Mouse (Mus musculus) adrenal gland, postnatal 36 days (tissue): ENCODE results near the gene Mrpl18. TPM values are rescaled to one million over a fixed set of nuclear protein-coding genes. Genes with fewer than 3 reads are reported as not detected.
"Not testable (repeated sequence)": the region's sequence is repeated elsewhere in the genome, so short reads cannot be mapped to it uniquely, and the experiment has no call there.

Experiments
- DNase-seq, 2 experiments: peaks; one replicate each; pipeline ENCODE4 v3.0.0; 2021; ENCODE audit warnings: mixed read lengths in 1 of 2
- long read RNA-seq, 2 experiments: library from polyadenylated mRNA; stranded (forward); transcript quantifications; one replicate each; pipeline ENCODE4 v2.0.0; 2021; ENCODE audit warnings: borderline sequencing depth in 2 of 2
- total RNA-seq, 2 experiments: library from RNA; stranded (reverse); gene quantifications; 2 replicates each; pipeline ENCODE4 v1.2.3; 2021

The Mrpl18 gene
- 10 to 100 TPM; 68.6 to 71.4 TPM for total RNA-seq
- long read RNA-seq, experiment 1, transcript Mrpl18-201 (4 exons, 1,219 nt), result major isoform, 121 of 135 reads
- long read RNA-seq, experiment 1, partial matches to known transcripts, result 3 of 135 reads
- long read RNA-seq, experiment 1, other reads (novel, unspliced or antisense), result 11 of 135 reads
- long read RNA-seq, experiment 2, transcript Mrpl18-201 (4 exons, 1,219 nt), result major isoform, 41 of 44 reads
- long read RNA-seq, experiment 2, partial matches to known transcripts, result 1 of 44 reads
- long read RNA-seq, experiment 2, other reads (novel, unspliced or antisense), result 2 of 44 reads

- peak; percentile 98 to 99 for DNase-seq
These were observed at the start of gene Mrpl18 for GRCm38 (mm10) chr17:12915881-12916583. Gene Mrpl18, minus strand, starts transcription at chr17:12916345.

DNA sequence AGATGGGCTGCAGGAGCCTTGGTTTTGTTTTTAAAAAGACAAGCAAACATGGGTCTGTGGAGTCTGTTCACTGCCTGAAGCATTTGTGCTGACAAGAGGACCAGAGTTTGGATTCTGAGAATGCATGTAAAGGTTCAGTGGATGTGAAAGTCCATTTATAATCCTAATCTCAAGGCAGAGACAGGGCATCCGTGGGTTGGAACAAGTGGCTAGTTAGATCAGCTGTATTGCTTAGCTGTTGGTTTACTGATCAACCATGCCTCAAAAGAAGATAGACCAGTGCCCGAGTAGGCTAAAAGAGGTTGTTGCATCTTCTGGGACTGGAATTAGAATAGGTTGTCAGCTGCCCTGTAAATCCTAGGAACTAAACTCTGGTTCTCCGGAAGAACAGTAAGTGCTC is 47.3 kb upstream of the Mrpl18 start:
- DNase-seq, result no peak

- peak; percentile 95 to 97 for DNase-seq
These were observed 44.3 kb upstream of the Mrpl18 start, which contains the start of gene Acat2 for GRCm38 (mm10) chr17:12960331-12960873. Gene Acat2, minus strand, starts transcription at chr17:12960747.

DNA sequence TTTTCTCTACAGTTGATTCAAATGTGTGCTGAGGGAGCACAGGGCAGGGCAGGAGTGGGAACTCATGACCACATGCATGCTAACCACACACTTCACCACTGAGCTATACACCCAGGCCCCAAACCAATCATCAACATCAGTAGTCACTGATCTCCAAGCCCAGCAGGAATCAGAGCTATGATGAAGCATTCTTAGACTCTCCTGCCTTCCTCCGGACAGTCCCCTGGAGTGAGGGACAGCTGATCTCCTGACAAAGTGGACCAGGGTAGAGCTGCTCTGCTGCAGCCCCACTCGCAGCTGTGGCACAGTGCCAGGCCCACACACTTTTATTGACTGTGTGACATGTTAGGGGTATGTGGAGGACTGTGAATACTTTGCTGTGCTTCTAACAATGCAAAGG is 43.2 kb upstream of the Mrpl18 start:
- not testable (repeated sequence) for DNase-seq

DNA sequence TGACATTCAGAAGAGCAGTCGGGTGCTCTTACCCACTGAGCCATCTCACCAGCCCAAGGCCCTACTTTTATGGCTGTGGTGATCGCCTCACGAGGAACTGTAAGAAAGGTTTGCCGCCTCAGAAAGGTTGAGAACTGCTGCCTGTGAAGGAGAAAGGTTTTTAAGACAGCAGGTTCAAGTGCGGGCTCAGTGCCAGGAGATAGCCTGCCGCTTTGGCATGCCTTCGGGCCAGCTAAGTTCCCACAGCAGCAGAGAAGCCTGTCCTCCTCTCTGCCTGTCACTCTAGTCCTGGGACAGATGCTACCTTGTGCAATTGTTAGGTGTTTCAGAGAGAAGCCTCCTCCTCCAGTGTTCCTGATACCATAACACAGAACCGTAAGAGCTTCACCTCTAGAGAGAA is 40.5 kb upstream of the Mrpl18 start:
- DNase-seq, result peak in 1 of 2 experiments; percentile 11

GRCm38 (mm10) chr17:12949669-12950068 is 33.5 kb upstream of the Mrpl18 start:
- no peak for DNase-seq

DNA sequence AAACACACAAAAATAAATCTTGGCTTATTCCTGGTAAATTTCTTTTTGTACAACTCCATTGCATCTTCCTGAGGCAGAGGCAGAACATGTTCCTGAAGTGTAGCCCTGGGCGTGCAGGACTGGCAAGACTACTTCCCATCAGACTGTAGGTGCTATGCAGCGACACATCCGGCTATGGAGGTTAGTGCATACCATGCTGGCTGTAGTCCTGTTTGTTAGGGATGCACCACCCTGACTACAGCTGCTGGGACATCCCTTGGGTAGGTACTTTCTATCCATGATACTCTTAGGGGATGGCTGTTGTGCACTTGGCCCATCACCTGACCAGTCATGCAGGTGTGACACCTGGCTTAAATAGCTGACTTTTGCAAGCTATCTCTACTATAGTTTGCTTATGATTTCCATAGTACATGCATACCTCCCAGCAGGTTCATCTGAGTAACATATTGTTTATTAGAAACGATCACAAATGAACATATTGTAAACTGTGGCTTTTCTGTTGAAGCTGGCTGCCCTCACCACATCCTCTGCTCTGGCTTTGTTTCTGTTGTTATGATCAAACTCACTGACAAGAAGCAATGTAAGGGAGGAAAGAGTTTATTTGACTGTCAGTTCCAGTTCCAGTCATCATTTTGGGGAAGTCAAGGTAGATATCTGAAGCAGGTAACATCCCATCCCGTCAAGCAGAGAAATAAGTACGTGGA is 26.5 kb upstream of the Mrpl18 start:
- no peak for DNase-seq

DNA sequence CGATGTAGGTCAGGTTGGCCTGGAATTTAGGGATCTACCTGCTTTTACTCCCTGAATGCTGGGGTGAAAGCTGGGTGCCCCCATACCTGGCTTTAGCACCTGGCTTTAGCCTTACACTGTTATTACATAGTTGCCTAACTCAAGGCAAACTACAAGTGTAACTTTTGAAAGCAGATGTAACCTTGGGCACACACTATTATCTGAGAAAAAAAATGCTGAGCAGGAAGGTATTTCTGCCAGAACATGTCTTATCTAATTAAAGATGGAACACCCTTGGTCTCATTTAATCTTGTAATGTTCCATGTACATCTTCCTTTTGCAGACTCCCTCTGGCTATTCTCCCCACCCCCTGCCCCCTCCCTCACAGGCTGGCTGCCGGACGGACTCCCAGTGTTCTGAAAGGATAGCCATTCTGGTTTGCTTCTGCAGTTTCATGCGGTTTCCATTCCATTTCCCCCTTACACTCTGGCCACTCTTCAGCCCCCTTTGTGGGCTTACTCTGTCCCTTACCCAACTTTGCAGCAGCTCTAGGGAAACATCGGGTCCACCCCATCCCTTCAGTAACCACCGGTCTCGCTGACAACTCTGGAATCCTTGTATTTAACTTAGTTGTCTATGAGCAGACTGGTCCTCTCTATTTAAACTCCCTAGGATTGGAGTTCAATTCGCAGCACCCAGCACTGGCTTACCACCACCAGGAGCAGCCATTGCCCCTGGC is 25.6 kb upstream of the Mrpl18 start:
- no peak for DNase-seq

GRCm38 (mm10) chr17:12940151-12940805 is 24.1 kb upstream of the Mrpl18 start, which contains the start of gene Acat3:
Gene Acat3, minus strand, starts transcription at chr17:12940600.
- peak in 1 of 2 experiments; percentile 27 for DNase-seq

- not testable (repeated sequence) for DNase-seq
These were observed 23.4 kb upstream of the Mrpl18 start for GRCm38 (mm10) chr17:12939377-12940148.

DNA sequence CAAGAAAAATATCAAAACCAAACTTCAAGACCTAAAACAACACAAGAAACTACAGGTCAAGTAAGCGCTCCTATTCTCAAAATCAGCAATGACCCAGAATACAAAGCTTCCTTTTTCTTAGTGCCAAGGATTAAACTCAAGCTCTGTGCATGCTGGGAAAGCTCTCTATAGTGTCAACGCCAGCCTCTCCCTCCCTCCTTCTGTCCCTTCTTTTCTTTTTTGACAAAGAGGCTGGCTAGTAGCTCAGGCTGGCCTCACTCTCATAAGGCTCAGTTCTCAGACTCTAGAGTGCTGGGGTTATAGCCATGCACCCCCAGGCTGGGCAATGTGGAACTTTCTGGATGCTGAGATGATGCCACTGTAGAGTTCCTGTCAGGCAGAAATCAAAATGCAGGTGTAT is 21.9 kb upstream of the Mrpl18 start:
- DNase-seq, result no peak

DNA sequence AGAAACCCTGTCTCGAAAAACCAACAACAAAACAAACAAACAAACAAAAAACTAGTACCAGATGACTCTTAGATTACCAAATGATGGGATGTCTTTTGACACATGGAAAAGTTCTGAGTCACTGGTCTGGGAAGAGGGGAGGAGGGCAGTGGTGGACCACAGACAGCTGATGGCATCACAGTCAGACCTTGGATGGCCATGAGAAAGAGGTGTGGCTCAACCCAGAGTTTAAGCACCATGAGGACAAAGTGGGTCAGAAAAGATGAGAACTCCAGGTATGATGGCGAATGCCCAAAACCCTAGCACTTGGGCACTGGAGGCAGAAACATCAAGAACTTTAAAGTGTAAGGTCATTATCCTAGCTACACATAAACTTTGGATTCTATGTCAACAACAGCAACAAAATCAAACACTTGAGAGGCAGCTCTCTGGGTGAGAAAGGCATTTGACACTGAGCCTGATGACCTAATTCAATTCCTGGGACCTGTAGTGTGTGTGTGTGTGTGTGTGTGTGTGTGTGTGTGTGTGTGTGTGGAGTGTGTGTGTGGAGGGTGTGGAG is 21.3 kb upstream of the Mrpl18 start:
- DNase-seq, result no peak

- no peak for DNase-seq
These were observed 19.6 kb upstream of the Mrpl18 start for GRCm38 (mm10) chr17:12935719-12936118.

DNA sequence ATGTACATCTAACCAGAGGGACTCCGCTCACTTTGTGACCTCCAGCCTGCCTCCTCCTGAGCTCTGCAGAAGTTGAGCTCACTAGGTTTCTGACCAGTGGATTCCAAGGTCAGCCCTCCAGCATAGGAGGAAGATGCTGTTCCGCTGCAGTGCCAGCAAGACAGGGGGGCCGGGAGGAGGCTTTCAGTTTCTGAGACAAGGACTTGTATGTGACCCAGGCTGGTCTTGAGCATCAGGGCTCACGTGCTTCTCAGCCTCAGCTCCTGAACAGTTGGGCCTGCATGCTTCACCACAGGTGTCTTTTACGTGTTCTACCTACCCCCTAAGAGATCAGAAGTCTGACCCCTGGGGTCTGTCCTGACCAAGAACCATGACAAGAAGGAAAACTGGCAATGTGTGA is 15.4 kb upstream of the Mrpl18 start:
- peak in 1 of 2 experiments; percentile 57 for DNase-seq

GRCm38 (mm10) chr17:12925703-12926180 is 9.6 kb upstream of the Mrpl18 start:
- no peak for DNase-seq

DNA sequence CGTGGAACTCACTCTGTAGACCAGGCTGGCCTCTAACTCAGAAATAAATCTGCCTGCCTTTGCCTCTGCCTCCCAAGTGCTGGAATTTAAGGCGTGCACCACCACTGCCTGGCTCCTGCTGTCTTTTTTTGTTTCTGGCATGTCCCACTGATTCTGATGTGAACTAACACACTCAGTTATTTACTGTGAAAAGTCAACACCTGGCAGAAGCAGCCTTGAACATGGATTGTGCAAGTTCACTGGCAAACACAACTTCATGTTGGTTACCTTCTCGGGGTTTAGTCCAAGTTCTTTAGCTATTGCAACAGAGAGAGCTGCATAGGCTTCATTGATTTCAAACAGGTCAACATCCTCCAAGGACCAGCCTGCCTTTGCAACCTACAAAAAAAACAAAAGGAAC is 8.9 kb upstream of the Mrpl18 start:
- DNase-seq, result peak in 1 of 2 experiments; percentile 19

GRCm38 (mm10) chr17:12921073-12921472 is 4.9 kb upstream of the Mrpl18 start:
- no peak for DNase-seq

DNA sequence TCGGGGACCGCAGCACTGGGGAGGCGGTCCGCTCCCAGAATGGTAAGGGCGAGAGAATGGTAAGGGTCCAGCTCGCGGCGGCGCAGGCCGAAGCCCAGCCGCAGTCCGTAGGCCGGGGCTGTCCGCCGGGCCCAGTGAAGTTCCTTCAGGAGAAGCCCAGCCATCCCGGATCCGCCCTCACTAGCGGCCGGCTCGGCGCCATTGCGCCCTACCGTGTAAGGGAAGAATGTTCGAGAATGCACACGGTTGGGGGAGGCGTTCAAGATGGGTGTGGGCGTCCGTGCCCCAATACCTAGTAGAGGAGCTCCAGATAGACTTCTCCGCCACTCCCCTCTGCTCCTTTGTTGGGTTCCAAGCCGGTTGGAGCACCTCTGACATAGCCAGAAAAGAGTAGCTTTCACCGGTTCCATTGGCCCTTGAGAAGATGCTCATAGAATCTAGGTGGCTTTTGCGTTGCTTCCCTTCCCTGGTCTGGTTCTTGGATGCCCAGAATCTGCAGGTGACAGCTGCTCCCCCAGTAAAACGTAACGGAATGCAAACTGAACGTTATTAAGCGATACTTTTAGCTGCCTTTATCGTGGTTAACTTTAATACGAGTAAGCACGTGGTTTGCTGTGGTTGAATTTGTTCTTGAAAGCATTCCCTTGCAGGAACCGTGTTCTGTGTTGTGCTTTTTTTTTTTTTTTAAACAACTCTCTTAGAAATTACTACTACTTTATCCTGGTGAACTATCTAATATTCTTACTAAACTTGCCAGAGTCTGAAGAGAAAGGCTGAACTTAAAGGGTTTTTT is 639 bp upstream of the Mrpl18 start:
- peak; percentile 43 to 47 for DNase-seq

DNA sequence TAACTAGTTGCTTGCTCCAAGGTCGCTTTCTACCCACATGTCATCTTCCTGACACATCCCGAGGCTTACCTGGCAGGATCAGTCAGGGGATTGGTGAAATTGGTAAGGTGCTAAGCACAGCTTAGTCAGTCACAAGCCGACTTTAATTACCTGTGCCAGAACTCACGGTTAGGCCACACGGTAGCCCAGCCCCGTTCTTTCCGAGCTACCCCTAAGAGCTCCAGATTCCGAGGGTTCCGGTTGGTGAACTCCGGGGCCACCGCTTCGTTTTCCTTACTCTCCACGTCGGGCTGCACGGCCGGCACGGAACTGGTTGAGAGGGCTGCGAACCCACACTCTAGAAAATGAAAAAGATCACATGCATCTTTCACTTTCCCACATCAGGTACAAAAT is 661 bp downstream of the Mrpl18 start, which contains the start of gene Tcp1:
TSS of gene Tcp1 (plus strand) at position 214 of the 393 bp plus-strand sequence.
- DNase-seq, result peak; percentile 14 to 27
